Mouse (Mus musculus) hindbrain, embryonic 14.5 days (tissue): ENCODE data around the gene B3gnt6. TPM values are rescaled to one million over a fixed set of nuclear protein-coding genes. Genes with fewer than 3 reads are reported as not detected.

ENCODE experiments used
- ATAC-seq: fragments of 200-750 bp; cut with Nextera tagmentation; 2 replicates; pipeline ENCODE4 v1.8.0; 2017; ENCODE audit warnings: moderate number of reproducible peaks, mild to moderate bottlenecking, moderate TSS enrichment, moderate library complexity; ENCODE audit not compliant: low FRiP score
- DNase-seq: peaks from one replicate; pipeline ENCODE4 v3.0.0-alpha.2; 2015; ENCODE audit warnings: low spot score
- H3K27ac ChIP-seq: fragments of 300-500 bp; sonication (generic); 2 replicates; pipeline ENCODE4 v1.5.1; 2014; ENCODE audit warnings: mild to moderate bottlenecking, moderate library complexity
- H3K27me3 ChIP-seq: fragments of 300-500 bp; sonication (generic); 2 replicates; pipeline ENCODE4 v1.6.1; 2014; ENCODE audit warnings: mild to moderate bottlenecking, low read length, mixed read lengths; ENCODE audit not compliant: control insufficient read depth, insufficient read depth
- H3K36me3 ChIP-seq: fragments of 300-500 bp; sonication (generic); replicated peaks from 2 replicates; pipeline ENCODE4 v1.6.1; 2014; ENCODE audit not compliant: control insufficient read depth, insufficient read depth
- H3K4me1 ChIP-seq: fragments of 300-500 bp; sonication (generic); replicated peaks from 2 replicates; pipeline ENCODE4 v1.6.1; 2014; ENCODE audit warnings: antibody characterized with exemption, low read length, mixed read lengths; ENCODE audit not compliant: control insufficient read depth, insufficient read depth
- H3K4me2 ChIP-seq: fragments of 300-500 bp; sonication (generic); replicated peaks from 2 replicates; pipeline ENCODE4 v1.6.1; 2014; ENCODE audit warnings: mild to moderate bottlenecking, moderate library complexity
- H3K4me3 ChIP-seq: fragments of 300-500 bp; sonication (generic); replicated peaks from 2 replicates; pipeline ENCODE4 v1.5.1; 2014; ENCODE audit warnings: mild to moderate bottlenecking, low read length
- H3K9ac ChIP-seq: fragments of 300-500 bp; sonication (generic); 2 replicates; pipeline ENCODE4 v1.6.1; 2014
- H3K9me3 ChIP-seq: fragments of 300-500 bp; sonication (generic); 2 replicates; pipeline ENCODE4 v1.6.1; 2016; ENCODE audit warnings: low read length; ENCODE audit not compliant: control insufficient read depth
- WGBS: fragments of 180-500 bp; shearing (Covaris S2); extraction: QIAGEN DNeasy Blood & Tissue Kit; methylation state at CpG from one replicate; pipeline ENCODE4 v1.1.7; 2014; 5-methylcytosine and 5-hydroxymethylcytosine counted together
- polyA plus RNA-seq: library from polyadenylated mRNA; unstranded; fragments of >200 nt; fragmentation: Nextera tagmentation; extraction: Ambion mirVana; gene quantifications from 2 replicates; pipeline ENCODE4 v1.2.1, GENCODE M21; 2014

Gene B3gnt6
- polyA plus RNA-seq, 1 experiment from 2014 or later: 0.31 TPM

- WGBS: 84% methylated on average over 8 of the region's 8 CpGs
- no peak overlapping the region for H3K27ac ChIP-seq
Measured at GRCm38 (mm10) chr7:98146447-98146845, 52.8 kb downstream of the B3gnt6 start.

GRCm38 (mm10) chr7:98145842-98146446 lies 53.3 kb downstream of the B3gnt6 start:
- DNase-seq (no peak), ATAC-seq (no peak)
- Histone ChIP-seq H3K4me2 (no peak overlapping the region), H3K27ac (no peak overlapping the region), H3K36me3 (no peaks in the 10 kb centered on the region), H3K9ac (no peak overlapping the region), H3K27me3 (no peaks in the 10 kb centered on the region), H3K9me3 (no peaks in the 10 kb centered on the region), H3K4me1 (peaks cover 5% of the 10 kb centered on the region), H3K4me3 (no peak overlapping the region)
- WGBS: 76% methylated on average over 12 of the region's 12 CpGs

More at GRCm38 (mm10) chr7:98146447-98146845, 52.8 kb downstream of the B3gnt6 start:
- Histone ChIP-seq H3K4me1 (peaks cover 5% of the 10 kb centered on the region), H3K27me3 (no peaks in the 10 kb centered on the region), H3K4me2 (no peak overlapping the region), H3K36me3 (no peaks in the 10 kb centered on the region), H3K9me3 (no peaks in the 10 kb centered on the region), H3K4me3 (no peak overlapping the region), H3K9ac (no peak overlapping the region)
- DNase-seq (no peak), ATAC-seq (no peak)

- Histone ChIP-seq H3K4me2 (no peak within 1 kb of the TSS), H3K4me1 (peaks cover 5% of the 10 kb centered on the region), H3K9me3 (no peaks in the 10 kb centered on the region), H3K4me3 (no peak within 1 kb of the TSS), H3K27me3 (no peaks in the 10 kb centered on the region), H3K27ac (no peak within 1 kb of the TSS), H3K36me3 (no peaks in the 10 kb centered on the region), H3K9ac (no peak within 1 kb of the TSS)
- DNase-seq (no peak), ATAC-seq (no peak)
- WGBS: 91% methylated on average over 5 of the region's 5 CpGs
Measured at GRCm38 (mm10) chr7:98145402-98145801, 53.9 kb downstream of the B3gnt6 start, which contains the start of gene Omp. Omp (minus strand) TSS chr7:98145502.

- Histone ChIP-seq H3K9me3 (no peaks in the 10 kb centered on the region), H3K4me1 (peaks cover 6% of the 10 kb centered on the region), H3K27me3 (no peaks in the 10 kb centered on the region), H3K4me2 (no peak overlapping the region), H3K9ac (no peak overlapping the region), H3K36me3 (no peaks in the 10 kb centered on the region), H3K4me3 (no peak overlapping the region), H3K27ac (no peak overlapping the region)
- DNase-seq (no peak), ATAC-seq (no peak)
- whole genome bisulfite sequencing: 62% methylated on average over 3 of the region's 3 CpGs
Measured at GRCm38 (mm10) chr7:98142648-98143047, 56.6 kb downstream of the B3gnt6 start.

Other genes with a start within 250 kb of the B3gnt6 start
- gene Myo7a, start 80.0 kb downstream of the B3gnt6 start, polyA plus RNA-seq: 20.0 and 24.3 TPM in 2 replicates
- gene Omp, start 54.0 kb downstream of the B3gnt6 start, polyA plus RNA-seq: 0.31 and 0.32 TPM in 2 replicates
- 16.7 and 18.0 TPM in 2 replicates for gene Capn5, start 21.2 kb downstream of the B3gnt6 start, polyA plus RNA-seq
- gene Acer3, start 121.7 kb upstream of the B3gnt6 start, polyA plus RNA-seq: 27.1 and 27.4 TPM in 2 replicates
- gene Tsku, start 161.8 kb upstream of the B3gnt6 start, polyA plus RNA-seq: 9.5 and 11.7 TPM in 2 replicates
- 0.19 and 0.39 TPM in 2 replicates for gene Gucy2d, start 240.9 kb upstream of the B3gnt6 start, polyA plus RNA-seq